Mouse (Mus musculus): ENCODE measurements at regions not wholly inside any gene's neighbourhood (a gene's known extent, or its start where the extent isn't known, plus 50 kb on each side); places are given as distances from the start of the nearest gene placed in this dataset.

- DNase-seq (ENCODE audit: low read depth) = no peak
Measured at GRCm38 (mm10) chr6:84261483-84261882, 253.1 kb downstream of the Dysf start.

Measured in fibroblast of lung, adult 2 months (primary cell).